Mouse (Mus musculus) cerebellum, adult (tissue): ENCODE results near the gene Rcn2.

Experiments
- ATAC-seq: cut with Nextera tagmentation; 2 replicates; pipeline ENCODE4 v1.9.2; 2017; ENCODE audit warnings: mild to moderate bottlenecking, moderate library complexity, mixed read lengths; ENCODE audit not compliant: insufficient number of reproducible peaks, low FRiP score, low TSS enrichment

Gene Rcn2

DNA sequence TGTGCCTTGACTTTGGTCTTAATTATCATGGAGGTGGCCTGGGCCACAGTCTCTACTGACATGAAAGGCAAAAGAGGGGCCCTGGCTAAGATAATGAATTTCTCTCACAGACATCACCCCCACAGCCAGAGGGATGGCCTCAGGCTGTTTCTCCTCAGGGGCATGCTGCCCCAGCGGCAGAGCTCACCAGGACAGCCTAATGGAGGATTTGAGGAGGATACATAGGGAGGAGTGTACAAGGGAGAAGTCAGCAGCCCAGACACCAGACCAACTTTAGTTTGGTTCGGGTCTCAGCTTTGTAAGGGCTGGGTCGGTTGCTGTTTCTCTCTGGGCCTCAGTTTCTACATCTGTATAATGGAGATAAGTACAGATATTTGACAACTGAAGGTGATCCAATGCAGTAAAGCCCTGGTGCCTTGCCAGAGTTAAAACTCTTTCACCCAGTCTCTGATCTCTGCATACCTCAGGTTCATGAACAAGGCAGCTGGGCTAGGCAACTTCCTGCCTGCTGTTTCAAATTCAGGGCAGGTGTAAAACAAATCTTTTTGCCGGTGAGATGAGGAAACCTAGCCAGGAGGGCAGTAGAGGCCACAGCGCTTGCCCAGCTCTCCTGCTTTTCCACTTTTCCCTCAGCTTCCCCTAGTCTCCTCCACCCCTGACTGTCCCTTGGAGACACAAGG is 49.0 kb downstream of the Rcn2 start:
- ATAC-seq, result no peak

DNA sequence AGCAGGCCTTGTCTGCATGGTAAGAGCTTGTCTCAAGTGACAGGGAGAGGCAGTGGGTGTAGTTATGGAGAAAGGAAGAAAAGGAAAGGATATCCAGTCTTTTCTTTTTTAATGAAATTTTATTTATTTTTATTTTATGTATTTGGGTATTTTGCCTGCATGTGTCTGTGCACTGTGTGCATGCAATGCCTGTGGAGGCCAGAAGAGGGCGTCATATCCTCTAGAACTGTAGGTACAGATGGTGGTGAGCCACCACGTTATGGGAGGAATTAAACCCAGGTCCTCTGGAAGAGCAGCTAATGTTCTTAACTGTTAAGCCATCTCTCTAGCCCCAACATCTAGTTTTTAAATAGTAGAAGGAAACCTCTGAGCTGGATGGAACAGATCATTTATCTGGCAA is 50.5 kb downstream of the Rcn2 start:
- no peak for ATAC-seq

DNA sequence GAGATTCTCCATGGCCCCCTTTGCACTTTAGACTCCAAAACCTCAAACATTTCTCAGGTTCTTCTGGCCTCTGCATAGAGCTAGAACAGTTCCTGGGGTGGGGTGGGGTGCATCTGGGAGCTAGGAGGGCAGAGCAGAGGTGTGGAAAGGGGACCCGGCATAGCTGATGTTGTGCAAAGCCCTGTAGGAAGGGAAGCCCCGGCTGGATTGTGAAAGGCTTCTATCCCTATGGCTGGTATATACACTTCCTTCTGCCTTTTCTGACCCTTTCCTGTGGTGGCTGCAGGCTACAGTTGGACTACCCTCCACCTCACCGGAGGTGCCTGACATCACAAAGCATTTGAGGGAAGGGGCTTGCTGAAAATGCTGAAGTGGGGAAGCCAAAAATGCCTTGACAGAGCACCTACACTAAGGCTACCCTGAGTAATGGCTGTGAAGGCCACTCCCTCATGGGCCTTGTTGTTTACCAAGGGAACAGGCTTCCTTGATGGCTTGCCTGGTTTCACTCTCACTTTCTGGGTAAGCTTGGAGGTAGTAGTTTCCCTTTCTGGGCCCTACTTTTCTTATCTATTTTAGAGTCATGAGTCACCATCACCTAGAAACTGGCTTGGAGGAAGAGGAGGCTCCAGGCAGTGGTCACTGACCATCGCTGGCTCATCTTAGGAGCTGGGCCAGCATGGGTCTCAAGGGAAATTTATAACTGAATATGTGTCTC is 56.1 kb downstream of the Rcn2 start:
- no peak for ATAC-seq

DNA sequence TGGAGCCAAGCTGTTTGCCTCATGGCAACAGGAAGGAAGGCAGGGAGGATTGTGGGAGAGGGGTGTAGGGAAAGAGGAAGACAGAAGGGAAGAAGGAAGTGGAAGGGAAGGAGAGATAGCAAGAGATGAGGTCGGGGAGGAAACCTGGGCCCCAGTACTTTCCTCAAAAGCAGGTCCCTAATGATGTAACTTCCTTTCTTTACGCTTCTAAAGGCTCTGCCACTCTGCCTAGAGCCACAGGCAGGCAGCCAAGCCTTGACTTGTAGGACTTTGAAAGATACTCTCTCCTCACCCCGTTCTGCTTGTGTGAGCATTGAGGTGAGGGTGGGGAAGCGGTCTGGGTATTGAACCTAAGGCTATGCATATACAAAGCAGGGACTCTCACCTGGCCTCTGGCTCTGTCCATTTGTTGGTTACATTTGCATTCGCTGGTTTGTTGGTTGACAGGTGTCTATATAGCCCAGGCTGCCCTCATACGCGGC is 58.4 kb downstream of the Rcn2 start:
- no peak for ATAC-seq

DNA sequence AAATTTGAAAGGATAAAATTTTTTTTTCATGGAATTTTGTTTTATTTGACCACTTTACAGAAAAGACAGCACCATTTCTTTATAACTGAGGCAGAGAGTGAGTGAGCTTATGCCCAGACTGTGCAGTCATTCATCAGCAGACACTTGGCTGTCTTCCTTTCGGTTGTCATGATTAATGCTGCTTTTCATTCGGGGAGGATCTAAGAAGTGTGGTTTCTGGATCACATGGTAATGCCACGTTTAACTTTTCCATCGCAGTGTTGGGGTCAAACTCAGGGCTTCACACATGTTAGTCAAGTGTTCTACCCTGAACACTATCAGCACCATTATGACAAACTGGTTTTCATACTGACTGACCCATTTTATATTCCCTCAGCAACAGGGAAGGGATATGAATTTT is 59.4 kb downstream of the Rcn2 start:
- no peak for ATAC-seq

DNA sequence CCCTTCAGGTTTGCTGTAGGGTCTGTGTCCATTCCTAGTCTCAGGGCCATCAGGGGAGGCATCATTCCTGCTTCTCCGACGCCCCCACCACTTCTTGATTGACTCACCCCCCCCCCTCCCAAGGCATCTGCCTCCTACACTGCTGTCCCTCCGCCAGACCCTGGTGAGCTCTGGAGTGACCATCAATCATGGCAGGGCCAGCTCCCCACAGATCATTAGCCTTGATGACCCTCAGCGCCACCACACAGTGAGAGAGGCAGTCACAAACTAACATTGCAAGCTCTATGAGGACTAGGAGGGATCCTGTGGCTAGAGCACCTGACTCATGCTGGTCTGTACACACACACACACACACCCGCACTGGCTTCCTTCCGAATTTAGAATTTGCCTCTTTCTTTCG is 63.3 kb downstream of the Rcn2 start:
- ATAC-seq, result no peak

DNA sequence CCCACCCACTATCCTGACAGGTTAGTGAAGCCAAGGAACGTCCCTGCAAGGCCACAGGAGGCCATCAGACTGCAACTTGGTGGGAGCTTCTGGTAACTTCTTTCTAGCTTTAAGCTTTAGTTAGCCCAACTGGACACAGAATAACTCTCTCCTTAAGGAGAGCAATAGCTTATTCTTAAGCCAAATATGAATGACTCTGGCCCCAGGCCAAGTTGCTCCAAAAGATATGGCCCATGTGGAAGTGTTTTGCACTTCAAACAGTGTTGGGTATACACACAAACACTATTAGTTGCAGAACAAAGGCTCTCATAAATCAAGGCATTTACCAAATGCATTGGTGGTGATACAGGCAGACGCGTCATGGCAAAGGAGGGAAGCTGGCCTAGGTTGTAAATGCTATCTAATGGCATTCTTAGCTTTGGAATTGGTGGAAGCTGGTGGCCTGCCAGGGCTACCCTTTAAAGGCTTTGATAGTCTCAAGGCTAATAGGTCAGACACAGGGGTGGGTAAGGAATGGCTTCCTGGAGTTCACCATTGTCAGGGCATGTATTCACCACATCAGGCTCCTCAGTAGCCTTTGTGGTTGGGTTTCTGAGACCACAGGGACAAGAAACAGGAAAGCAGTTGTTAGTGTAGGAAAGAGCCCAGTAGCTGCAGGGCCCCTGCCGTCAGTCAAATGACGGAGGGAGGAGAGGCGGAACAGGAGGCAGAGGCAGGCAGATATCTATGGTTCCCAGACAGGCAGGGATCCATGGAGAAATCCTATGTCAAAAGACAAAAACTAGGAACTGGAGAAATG is 64.8 kb downstream of the Rcn2 start:
- ATAC-seq, result no peak

DNA sequence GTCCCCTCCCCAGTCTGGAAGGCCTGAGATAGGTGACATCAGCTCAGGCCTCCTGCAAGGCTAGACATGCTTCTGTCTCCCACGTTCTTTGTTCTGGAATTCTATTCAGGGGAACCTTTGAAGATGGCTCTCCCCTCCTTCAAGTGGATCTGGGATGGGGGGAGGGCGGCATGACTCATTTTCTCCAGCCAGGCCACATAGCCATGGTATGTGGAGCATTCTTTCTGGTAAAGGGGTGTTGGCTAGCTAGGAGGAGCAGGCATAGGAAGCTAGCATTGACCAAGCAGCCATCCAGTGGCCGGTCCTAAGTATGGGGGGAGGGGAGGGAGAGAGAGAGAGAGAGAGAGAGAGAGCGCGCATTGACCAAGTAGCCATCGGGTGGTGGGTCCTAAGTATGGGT is 65.9 kb downstream of the Rcn2 start:
- ATAC-seq, result no peak

DNA sequence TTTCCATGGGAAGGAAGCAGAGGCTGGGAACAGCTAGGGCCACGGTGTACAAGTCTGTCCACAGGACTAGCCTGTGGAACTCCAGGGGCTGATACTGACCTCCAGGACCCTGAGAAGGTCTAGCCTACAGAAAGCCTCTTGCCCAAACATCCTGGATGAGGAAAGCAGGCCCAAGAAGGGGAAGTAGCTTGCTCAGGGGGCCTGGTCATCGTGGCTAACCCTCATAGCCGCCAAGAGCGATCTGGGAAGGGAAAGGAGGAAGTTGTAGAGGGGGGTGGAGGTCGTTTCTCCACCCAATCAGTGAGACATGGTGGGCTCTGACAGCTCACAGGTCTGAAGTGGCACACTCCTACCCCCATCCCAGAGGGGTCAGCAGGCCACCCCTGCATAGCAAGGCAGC is 66.5 kb downstream of the Rcn2 start:
- no peak for ATAC-seq
